Mouse (Mus musculus) E14TG2a.4 (cell line): Measurements from ENCODE around the gene Cdkn2d.

Experiments
- CTCF ChIP-seq: conservative IDR thresholded peaks from 2 replicates; pipeline ENCODE4 v1.5.1; 2014; ENCODE audit warnings: low read length
- NANOG ChIP-seq: IDR thresholded peaks from 2 replicates; pipeline ENCODE4 v1.6.1; 2014; ENCODE audit warnings: borderline replicate concordance, low read length, mixed read lengths

DNA sequence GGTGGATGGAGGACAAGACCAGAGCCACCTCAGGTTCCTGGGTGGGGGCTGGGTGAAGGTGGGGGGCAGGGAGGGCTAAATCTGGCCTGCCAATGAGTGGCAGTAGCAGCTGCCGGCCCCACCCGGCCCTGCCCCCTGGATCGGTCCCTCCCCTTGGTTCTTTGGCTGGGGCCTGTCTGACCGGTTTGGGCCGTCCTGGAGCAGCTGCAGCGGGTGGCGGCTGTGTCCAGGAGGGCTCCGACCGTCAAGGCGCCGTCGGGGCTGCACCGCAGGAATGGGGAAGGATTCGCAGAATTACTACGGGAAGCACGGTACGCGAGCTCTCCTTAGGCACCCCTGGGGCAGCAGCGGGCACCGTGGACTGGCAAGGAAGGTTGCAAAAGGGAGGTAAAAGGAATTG, 46.4 kb upstream of the Cdkn2d start:
- TF ChIP-seq CTCF: no peak
- no peak for TF ChIP-seq NANOG
